Mouse (Mus musculus): ENCODE results near the gene Fgd5. TPM values are rescaled to one million over a fixed set of nuclear protein-coding genes. Genes with fewer than 3 reads are reported as not detected.
A peak's percentile ranks its signal among the peaks of the same experiment; 100 is the strongest.

Fgd5 gene
- total RNA-seq, 4 experiments from 2014 or later, result 6.4 to 8.4 (median 7.4) TPM

DNA sequence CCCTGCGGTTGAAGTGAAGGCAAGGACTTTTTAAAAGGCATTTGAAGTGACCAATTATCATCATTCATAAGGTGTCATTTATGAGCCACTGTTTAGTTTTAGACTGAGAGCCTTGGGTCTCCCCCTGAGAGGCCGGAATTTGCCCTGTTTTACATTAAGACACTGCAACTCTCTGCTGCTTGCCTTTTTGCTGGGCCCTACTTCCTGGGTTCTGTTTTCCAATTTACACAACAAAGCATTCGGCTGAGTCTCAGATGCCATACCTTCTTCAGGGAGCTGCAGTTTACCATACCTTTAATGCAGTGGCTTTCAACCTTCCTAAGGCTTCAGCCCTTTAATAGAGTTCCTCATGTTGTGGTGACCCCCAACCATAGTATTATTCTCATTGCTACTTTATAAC is 26.1 kb downstream of the Fgd5 start:
- no peak for DNase-seq (ENCODE audit: low spot score in 2 of 2)

DNA sequence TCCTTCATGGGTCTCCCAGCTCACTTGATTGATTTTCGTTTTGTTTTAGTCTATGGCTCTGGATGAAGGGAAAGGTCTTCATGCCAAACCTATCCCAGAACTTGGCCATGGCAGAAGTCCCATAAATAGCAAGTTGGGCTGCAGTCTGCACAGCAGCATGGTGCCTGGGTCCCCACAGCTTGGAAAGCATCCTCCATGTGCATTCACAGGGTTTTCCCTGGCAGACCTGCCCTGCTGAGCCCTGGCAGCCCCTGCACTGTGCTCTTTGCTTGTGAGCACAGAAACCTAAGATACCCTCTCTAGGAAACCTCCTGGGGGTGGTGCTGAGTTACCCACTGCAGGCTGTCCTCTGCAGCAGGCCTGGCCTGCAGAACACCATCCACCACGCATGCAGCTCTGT is 32.2 kb downstream of the Fgd5 start:
- DNase-seq (ENCODE audit: low spot score in 2 of 2), result no peak

- DNase-seq (ENCODE audit: low spot score in 2 of 2), result no peak
Measured at GRCm38 (mm10) chr6:92012413-92012812, 33.7 kb downstream of the Fgd5 start.

DNA sequence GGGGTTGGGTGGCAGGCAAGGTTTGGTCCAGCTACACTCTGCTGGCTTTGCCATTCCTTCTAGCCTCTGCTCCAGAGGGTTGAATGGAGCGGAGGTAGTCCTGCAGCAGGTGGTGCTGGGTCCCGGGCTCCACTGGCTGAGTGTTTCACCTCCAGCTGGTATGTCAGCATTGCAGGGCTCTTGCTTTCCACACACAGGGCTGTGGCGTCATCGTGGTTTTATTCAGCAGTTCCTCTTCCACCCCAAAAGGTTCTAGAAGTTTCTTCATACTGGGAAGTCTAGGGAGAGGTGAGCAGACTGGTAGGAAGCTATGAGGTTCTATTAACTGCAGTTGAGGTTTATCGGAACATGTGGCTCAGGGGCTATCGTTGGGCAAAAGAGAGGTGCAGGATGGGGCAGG is 34.4 kb downstream of the Fgd5 start:
- DNase-seq (ENCODE audit: low spot score in 2 of 2), result no peak

- DNase-seq (ENCODE audit: low spot score in 2 of 2), result no peak
Measured at GRCm38 (mm10) chr6:92013620-92014019, 34.9 kb downstream of the Fgd5 start.

GRCm38 (mm10) chr6:92014936-92015335 is 36.3 kb downstream of the Fgd5 start:
- DNase-seq (ENCODE audit: low spot score in 2 of 2), result peak in 1 of 2 experiments; percentile 45

- no peak for DNase-seq (ENCODE audit: low spot score in 2 of 2)
Measured at GRCm38 (mm10) chr6:92015848-92016247, 37.2 kb downstream of the Fgd5 start.

GRCm38 (mm10) chr6:92016738-92017137 is 38.1 kb downstream of the Fgd5 start:
- DNase-seq (ENCODE audit: low spot score in 2 of 2), result no peak

DNA sequence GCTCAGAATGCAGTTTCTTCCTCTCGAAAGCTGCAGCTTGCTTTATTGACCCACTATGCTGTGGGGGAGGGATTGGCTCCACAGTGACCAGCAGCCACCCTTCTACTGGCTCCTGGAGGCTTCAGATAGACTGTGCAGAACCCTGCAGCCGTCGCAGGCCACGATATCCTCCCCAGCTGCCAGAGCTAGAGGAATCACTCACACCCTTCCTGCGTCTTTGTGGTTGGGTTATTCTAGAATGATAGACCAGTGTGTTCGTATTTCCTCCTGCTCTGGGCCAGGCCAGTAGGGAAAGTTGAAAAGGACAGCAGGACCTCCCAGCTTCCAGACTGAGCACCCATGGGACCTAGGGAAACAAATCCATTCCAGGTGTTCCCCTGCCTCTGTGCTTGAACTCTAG is 39.7 kb downstream of the Fgd5 start:
- no peak for DNase-seq (ENCODE audit: low spot score in 2 of 2)

DNA sequence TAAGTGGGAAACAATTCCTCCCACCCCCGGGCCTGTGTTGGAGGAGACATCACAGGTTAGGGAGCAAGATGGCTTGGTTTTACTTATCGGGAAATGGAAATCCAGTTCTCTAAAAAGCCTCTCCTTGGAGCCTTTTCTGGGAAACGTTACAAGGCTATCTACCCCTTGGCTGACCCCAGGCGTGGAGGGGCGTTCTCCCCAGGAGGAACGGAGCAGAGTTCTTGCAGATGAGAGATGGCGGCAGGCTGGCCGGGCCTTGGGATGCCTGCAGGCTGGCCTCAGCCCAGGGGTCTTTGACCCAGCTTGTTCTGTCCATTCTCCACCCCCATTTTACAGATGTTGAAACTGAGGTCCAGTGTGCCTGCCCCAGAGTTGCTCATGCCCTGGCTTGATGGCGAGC is 42.4 kb downstream of the Fgd5 start:
- DNase-seq (ENCODE audit: low spot score in 2 of 2), result peak; percentile 46

DNA sequence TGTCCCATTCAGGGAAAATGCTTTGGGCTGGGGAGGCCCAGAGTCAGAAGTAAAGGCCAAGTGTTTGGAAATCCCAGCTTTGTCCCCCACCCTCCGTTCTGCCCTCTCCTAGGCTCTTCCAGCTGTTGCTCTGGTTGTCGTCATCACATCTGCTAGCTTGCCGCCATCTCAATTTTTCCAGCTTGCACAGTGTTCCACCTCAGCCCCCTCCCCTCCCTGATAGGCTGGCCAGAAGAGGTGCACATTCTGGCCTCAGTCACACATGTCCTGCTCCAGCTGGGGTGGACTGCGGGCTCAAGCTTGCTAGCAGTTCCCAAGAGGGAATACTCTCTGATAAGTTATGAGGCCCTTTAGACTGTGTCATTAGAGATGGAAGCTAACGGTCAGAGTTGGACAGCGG is 42.8 kb downstream of the Fgd5 start:
- peak; percentile 43 to 54 for DNase-seq (ENCODE audit: low spot score in 2 of 2)

DNA sequence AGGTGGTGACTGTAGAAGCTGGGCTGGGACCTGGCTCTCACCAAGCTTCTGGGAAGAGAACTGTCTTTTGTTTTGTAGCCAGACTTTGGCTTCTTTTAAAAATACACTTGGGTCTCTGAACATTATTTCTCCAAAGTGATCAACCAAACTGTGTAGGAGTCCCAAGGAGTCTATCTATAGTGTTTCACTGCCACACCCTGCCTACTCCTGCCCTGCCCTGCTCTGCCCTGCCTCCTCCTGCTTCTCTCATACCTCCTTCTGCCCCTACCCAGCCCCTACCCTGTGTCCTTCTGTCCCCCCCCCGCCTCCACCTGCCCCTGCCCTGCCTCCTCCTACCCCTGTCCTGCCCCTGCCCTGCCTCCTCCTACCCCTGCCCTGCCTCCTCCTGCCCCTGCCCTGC is 46.6 kb downstream of the Fgd5 start:
- no peak for DNase-seq (ENCODE audit: low spot score in 2 of 2)

DNA sequence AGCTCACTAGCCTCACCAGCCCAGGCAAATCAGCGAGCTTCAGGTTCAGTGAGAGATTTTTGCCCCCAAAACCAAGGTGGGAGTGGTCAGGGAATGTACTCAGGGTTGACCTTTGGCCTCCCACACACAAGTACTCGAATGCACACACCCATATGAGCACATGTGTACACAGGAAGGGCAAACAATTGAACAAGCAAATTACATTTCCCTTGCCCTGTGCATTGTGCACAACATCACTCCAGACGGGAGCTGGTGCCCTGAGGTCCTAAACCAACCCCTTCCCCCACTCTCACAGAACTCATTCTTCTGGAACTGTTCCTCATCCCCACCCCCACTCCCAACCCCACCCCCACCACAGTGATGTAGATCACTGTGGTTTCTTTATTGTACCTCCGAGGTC is 48.7 kb downstream of the Fgd5 start:
- no peak for DNase-seq (ENCODE audit: low spot score in 2 of 2)

GRCm38 (mm10) chr6:92030646-92031045 is 52.0 kb downstream of the Fgd5 start:
- DNase-seq (ENCODE audit: low spot score in 2 of 2), result no peak

GRCm38 (mm10) chr6:92034713-92035112 is 56.0 kb downstream of the Fgd5 start:
- peak; percentile 23 to 34 for DNase-seq (ENCODE audit: low spot score in 2 of 2)

- DNase-seq (ENCODE audit: low spot score in 2 of 2), result no peak
Measured at GRCm38 (mm10) chr6:92036372-92036771, 57.7 kb downstream of the Fgd5 start.

- no peak for DNase-seq (ENCODE audit: low spot score in 2 of 2)
Measured at GRCm38 (mm10) chr6:92038158-92038557, 59.5 kb downstream of the Fgd5 start.

DNA sequence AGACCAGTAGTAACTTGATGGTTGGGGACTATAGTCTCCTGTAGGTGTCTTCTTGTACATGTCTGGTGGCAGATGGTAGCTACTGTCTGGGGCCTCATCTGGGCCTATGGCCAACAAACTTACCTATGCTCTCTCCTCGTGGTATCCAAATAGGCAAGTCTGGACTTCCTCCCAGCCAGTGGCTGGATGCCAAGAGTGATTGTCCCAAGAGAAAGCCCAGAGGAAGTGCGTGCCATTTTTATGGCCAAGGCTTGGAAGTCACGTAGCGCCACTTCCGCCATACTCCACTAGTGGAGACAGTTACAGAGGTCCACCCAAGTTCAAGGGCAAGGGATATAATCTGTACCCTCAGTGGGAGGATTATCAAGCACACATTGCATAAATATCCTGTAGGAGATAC is 62.6 kb downstream of the Fgd5 start:
- DNase-seq (ENCODE audit: low spot score in 2 of 2), result no peak

GRCm38 (mm10) chr6:92042055-92042454 is 63.4 kb downstream of the Fgd5 start:
- DNase-seq (ENCODE audit: low spot score in 2 of 2), result no peak

DNA sequence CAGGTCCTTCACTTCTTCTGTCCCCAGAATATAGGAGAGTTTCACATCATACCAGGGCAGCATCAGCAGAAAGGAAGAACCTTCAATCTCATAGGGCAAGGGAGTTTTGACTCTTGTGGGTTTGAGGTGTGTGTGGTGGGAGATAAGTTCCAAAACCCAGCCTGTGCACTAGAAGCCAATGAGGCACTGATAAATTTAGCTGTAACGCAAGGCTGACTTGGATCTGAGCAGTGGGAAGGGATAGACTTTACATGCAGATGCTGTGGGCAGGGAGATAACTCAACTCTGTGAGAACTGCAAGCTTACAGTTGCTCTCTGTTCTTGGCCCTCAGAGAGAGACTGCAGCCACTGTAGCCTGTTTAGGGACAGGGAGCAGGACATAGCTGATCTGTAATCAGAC is 64.2 kb downstream of the Fgd5 start:
- no peak for DNase-seq (ENCODE audit: low spot score in 2 of 2)

DNA sequence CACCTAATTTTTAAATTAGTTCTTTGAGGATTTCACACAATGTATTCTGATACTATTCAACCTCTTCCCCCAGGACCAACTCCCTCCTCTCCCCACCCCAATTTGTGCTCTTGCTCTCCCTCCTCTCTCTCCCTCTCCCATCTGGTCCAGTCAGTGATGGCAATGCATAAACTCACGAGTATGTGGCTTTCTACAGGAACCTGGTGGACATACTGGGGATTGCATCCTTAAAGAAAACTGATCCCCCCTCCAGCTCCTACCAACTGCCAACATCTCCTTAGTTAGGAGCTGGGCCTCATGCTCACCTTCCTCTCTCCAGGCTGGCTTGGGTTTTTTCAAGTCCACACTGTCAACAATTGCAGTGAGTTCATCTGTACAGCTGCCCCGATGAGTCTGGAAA is 79.1 kb downstream of the Fgd5 start:
- no peak for DNase-seq (ENCODE audit: low spot score in 2 of 2)

GRCm38 (mm10) chr6:92061725-92062124 is 83.0 kb downstream of the Fgd5 start:
- no peak for DNase-seq (ENCODE audit: low spot score in 2 of 2)

GRCm38 (mm10) chr6:92063452-92063851 is 84.8 kb downstream of the Fgd5 start:
- no peak for DNase-seq (ENCODE audit: low spot score in 2 of 2)

GRCm38 (mm10) chr6:92064101-92064500 is 85.4 kb downstream of the Fgd5 start:
- no peak for DNase-seq (ENCODE audit: low spot score in 2 of 2)

Measured in gastrocnemius, adult 8-10 months (tissue).